Mouse (Mus musculus): ENCODE data around the gene Srbd1.

DNA sequence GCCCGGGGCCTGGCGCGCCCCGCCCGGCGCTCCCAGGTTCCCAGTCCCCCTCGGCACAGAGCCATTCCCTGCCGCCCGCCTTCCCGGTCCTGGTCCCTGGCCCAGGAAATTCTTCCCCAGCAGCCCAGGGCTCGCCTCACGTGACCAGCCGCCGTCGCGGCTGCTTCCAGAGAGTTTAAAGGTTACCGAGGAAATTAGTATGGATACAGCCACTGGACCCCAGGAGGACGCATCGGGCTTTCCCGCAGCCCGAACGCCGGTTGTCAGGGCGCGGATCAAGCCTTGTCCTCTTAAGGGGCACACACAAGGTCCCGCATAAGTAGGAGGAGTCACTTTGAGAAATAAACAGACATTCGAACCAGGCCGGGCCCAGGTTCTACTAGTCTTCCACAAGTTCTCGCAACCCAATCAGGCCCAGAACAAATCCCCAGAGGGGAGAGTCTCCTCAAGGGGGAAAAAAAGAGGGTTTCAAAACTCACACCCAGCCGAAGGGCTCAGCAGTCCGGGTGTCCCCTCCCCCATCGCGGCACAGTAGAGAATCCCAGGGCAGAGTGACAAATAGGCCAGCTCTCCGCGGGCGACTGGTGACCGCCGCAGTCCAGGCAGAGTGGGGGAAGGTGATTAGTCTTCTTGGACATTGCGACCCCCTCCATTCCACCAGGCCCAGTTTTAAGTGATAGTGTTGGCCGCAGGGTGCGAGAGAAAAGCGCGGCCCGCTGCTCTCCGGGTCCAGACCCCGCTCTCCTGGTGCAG lies 21.8 kb upstream of the Srbd1 start:
- TF ChIP-seq CTCF (IDR thresholded peaks at IDR 0.05; ENCODE audit: borderline replicate concordance, extremely low read depth, insufficient read depth, insufficient read length) (no peak), POLR2A (IDR thresholded peaks at IDR 0.05; ENCODE audit: borderline replicate concordance, extremely low read depth, insufficient read depth, insufficient read length, poor library complexity, severe bottlenecking) (no peak)

Measured in brain, embryonic 14.5 days (tissue).